Mouse (Mus musculus): ENCODE results near the gene Angel1. TPM values are rescaled to one million over a fixed set of nuclear protein-coding genes. Genes with fewer than 3 reads are reported as not detected.

Angel1 gene
- total RNA-seq, 1 experiment: 13.7 TPM

DNA sequence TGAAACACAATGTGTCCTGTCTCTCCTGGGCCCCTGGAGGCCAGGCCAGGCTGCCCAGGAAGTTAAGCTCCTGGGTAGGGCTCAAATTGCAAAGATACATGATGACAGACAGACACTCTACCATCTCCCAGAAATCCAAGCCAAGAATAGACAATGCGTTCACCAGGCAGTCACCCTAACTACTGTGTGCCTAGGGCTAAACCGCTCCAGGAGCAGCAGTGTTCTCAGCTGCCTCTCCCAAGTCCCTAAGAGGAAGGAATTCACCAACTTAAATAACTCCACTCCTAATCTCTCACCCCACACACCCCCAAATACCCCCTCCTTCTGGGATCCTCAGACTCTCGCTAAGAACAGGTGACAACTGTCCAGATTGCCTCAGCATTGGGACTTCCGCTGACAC lies 54.2 kb downstream of the Angel1 start:
- Histone ChIP-seq H3K27ac (ENCODE audit: insufficient read depth, low read depth, low read length, poor library complexity, severe bottlenecking) (no peak overlapping the region), H3K4me3 (ENCODE audit: insufficient read depth in 1 of 2, low read depth in 1 of 2, low read length in 2 of 2, poor library complexity in 1 of 2, severe bottlenecking in 1 of 2) (no peak overlapping the region), H3K36me3 (ENCODE audit: control insufficient read depth, insufficient read depth, low read length, poor library complexity, severe bottlenecking) (no peaks in the 10 kb centered on the region), H3K4me1 (ENCODE audit: control insufficient read depth in 2 of 2, insufficient read depth in 2 of 2, low read length in 2 of 2, poor library complexity in 1 of 2) (no peaks in the 10 kb centered on the region), H3K9me3 (ENCODE audit: control insufficient read depth, insufficient read depth, low read depth, low read length) (no peaks in the 10 kb centered on the region), H3K9ac (ENCODE audit: insufficient read depth, low read depth, low read length, poor library complexity, severe bottlenecking) (no peak overlapping the region)
- TF ChIP-seq HCFC1 (IDR thresholded peaks at IDR 0.05; ENCODE audit: borderline replicate concordance, insufficient read depth, low read length): no peak
- no peak for TF ChIP-seq ZC3H11A (IDR thresholded peaks at IDR 0.05; ENCODE audit: borderline replicate concordance, low read depth, low read length)
- no peak for TF ChIP-seq CHD2 (IDR thresholded peaks at IDR 0.05; ENCODE audit: low read depth, low read length)
- no peak for TF ChIP-seq MAFK (IDR thresholded peaks at IDR 0.05; ENCODE audit: insufficient read depth, low read depth, low read length)
- no peak for TF ChIP-seq ZNF384 (IDR thresholded peaks at IDR 0.05; ENCODE audit: low read depth, low read length)
- in situ Hi-C loops (cut with MboI; ENCODE audit: low sequenced_read_pairs in 2 of 2, unreplicated experiment in 2 of 2): no loop called here
- DNase-seq (ENCODE audit: low read depth, low spot score): no peak

DNA sequence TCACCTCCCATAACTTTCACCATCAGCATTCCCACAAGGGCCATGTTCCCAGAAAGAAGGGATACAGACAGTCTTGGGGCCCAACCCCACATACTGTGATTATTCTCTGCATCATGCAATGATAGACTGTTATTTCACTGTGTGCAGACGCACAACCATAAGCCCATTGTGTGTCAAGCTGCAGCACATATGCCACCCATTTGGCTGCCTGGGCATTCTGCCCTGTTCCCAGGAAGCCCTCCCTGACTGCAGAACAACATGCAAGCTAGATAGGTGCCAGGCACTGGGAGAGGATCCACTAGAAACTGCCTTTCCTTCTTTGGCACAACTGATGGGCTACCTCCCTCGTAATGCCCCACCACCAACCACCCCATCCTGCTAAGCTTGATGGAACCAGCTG lies 57.9 kb downstream of the Angel1 start:
- no peak overlapping the region for H3K4me3 ChIP-seq (ENCODE audit: insufficient read depth in 1 of 2, low read depth in 1 of 2, low read length in 2 of 2, poor library complexity in 1 of 2, severe bottlenecking in 1 of 2)
- H3K9ac ChIP-seq (ENCODE audit: insufficient read depth, low read depth, low read length, poor library complexity, severe bottlenecking): no peak overlapping the region

DNA sequence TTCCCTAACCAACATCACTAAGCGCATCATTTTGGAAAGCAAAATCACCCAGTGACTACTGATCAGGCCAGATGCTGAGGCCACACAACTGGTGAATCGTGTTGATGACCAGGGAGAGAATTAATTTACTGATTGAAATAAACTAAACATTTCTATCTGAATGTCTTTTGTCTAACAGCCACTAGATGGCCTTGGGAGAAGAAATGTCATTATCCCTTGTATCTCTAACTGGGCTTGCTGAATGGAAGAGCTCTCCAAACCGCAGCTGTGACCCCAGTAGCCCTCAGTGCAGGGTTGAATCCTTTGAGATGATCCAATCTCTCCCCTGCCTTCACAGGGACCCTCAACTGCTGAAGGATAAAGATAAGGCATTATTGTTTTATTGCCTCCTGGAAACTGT lies 60.6 kb downstream of the Angel1 start:
- TF ChIP-seq ZNF384 (IDR thresholded peaks at IDR 0.05; ENCODE audit: low read depth, low read length): no peak
- TF ChIP-seq MAFK (IDR thresholded peaks at IDR 0.05; ENCODE audit: insufficient read depth, low read depth, low read length): no peak
- no peak for TF ChIP-seq HCFC1 (IDR thresholded peaks at IDR 0.05; ENCODE audit: borderline replicate concordance, insufficient read depth, low read length)
- no peak for TF ChIP-seq CHD2 (IDR thresholded peaks at IDR 0.05; ENCODE audit: low read depth, low read length)
- no peak for TF ChIP-seq ZC3H11A (IDR thresholded peaks at IDR 0.05; ENCODE audit: borderline replicate concordance, low read depth, low read length)
- Histone ChIP-seq H3K36me3 (ENCODE audit: control insufficient read depth, insufficient read depth, low read length, poor library complexity, severe bottlenecking) (no peaks in the 10 kb centered on the region), H3K9ac (ENCODE audit: insufficient read depth, low read depth, low read length, poor library complexity, severe bottlenecking) (no peak overlapping the region), H3K4me1 (ENCODE audit: control insufficient read depth in 2 of 2, insufficient read depth in 2 of 2, low read length in 2 of 2, poor library complexity in 1 of 2) (no peaks in the 10 kb centered on the region), H3K4me3 (ENCODE audit: insufficient read depth in 1 of 2, low read depth in 1 of 2, low read length in 2 of 2, poor library complexity in 1 of 2, severe bottlenecking in 1 of 2) (no peak overlapping the region), H3K9me3 (ENCODE audit: control insufficient read depth, insufficient read depth, low read depth, low read length) (no peaks in the 10 kb centered on the region), H3K27ac (ENCODE audit: insufficient read depth, low read depth, low read length, poor library complexity, severe bottlenecking) (no peak overlapping the region)
- in situ Hi-C loops (cut with MboI; ENCODE audit: low sequenced_read_pairs in 2 of 2, unreplicated experiment in 2 of 2): no loop called here
- DNase-seq (ENCODE audit: low read depth, low spot score): no peak

More for the DNA sequence above, 57.9 kb downstream of the Angel1 start:
- Histone ChIP-seq H3K36me3 (ENCODE audit: control insufficient read depth, insufficient read depth, low read length, poor library complexity, severe bottlenecking) (no peaks in the 10 kb centered on the region), H3K27ac (ENCODE audit: insufficient read depth, low read depth, low read length, poor library complexity, severe bottlenecking) (no peak overlapping the region), H3K4me1 (ENCODE audit: control insufficient read depth in 2 of 2, insufficient read depth in 2 of 2, low read length in 2 of 2, poor library complexity in 1 of 2) (no peaks in the 10 kb centered on the region), H3K9me3 (ENCODE audit: control insufficient read depth, insufficient read depth, low read depth, low read length) (no peaks in the 10 kb centered on the region)
- no peak for DNase-seq (ENCODE audit: low read depth, low spot score)
- in situ Hi-C loops (cut with MboI; ENCODE audit: low sequenced_read_pairs in 2 of 2, unreplicated experiment in 2 of 2): no loop called here
- TF ChIP-seq ZNF384 (IDR thresholded peaks at IDR 0.05; ENCODE audit: low read depth, low read length) (no peak), MAFK (IDR thresholded peaks at IDR 0.05; ENCODE audit: insufficient read depth, low read depth, low read length) (no peak), ZC3H11A (IDR thresholded peaks at IDR 0.05; ENCODE audit: borderline replicate concordance, low read depth, low read length) (no peak)

DNA sequence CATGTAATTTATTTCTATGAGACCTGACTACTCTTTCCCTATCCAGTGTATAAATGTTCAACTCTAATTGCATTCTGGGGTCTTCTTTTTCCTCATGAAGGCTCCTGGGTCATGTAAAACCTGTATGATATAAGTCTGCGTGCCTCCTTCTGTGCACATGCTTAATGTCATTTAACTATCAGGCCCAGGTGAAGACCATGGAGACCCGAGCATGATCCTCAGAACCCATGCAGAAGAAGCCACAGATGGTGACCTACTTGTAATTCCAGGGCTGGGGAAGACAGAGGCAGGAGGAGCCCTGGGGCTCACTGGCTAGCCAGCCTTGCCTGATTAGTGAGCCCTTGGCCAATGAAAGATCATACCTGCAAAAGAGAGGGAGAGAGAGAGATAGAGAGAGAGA lies 65.8 kb downstream of the Angel1 start:
- no peak for DNase-seq (ENCODE audit: low read depth, low spot score)
- TF ChIP-seq ZNF384 (IDR thresholded peaks at IDR 0.05; ENCODE audit: low read depth, low read length) (no peak), ZC3H11A (IDR thresholded peaks at IDR 0.05; ENCODE audit: borderline replicate concordance, low read depth, low read length) (no peak), HCFC1 (IDR thresholded peaks at IDR 0.05; ENCODE audit: borderline replicate concordance, insufficient read depth, low read length) (no peak), CHD2 (IDR thresholded peaks at IDR 0.05; ENCODE audit: low read depth, low read length) (no peak), MAFK (IDR thresholded peaks at IDR 0.05; ENCODE audit: insufficient read depth, low read depth, low read length) (no peak)

DNA sequence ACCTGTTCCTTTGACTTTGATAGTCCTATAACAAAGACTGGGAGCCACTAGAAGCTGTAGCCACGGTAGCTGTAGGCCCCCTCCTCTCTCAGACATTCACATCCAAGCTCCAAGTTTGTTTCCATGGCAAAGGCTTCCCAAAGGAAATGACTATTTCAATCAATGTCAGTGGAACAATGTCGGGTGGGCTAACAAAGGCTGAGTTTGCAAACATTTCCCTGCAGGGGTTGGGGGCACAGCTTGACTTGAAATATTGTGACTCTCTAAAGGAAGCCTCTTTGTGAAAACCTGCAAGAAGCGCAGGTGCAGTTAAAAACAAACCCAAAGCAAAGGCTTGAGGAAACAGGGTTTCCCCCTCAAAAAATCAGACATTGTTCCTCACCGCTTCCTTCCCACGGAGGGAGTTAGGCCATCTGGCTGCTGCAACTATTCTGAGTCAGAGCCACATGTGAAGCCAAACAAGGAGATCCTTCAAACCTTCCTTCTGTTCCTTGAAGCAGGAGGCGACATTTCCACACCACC lies 66.8 kb downstream of the Angel1 start:
- in situ Hi-C loops (cut with MboI; ENCODE audit: low sequenced_read_pairs in 2 of 2, unreplicated experiment in 2 of 2): no loop called here
- Histone ChIP-seq H3K9me3 (ENCODE audit: control insufficient read depth, insufficient read depth, low read depth, low read length) (no peaks in the 10 kb centered on the region), H3K9ac (ENCODE audit: insufficient read depth, low read depth, low read length, poor library complexity, severe bottlenecking) (no peak overlapping the region), H3K27ac (ENCODE audit: insufficient read depth, low read depth, low read length, poor library complexity, severe bottlenecking) (no peak overlapping the region), H3K4me3 (ENCODE audit: insufficient read depth in 1 of 2, low read depth in 1 of 2, low read length in 2 of 2, poor library complexity in 1 of 2, severe bottlenecking in 1 of 2) (no peak overlapping the region), H3K36me3 (ENCODE audit: control insufficient read depth, insufficient read depth, low read length, poor library complexity, severe bottlenecking) (no peaks in the 10 kb centered on the region), H3K4me1 (ENCODE audit: control insufficient read depth in 2 of 2, insufficient read depth in 2 of 2, low read length in 2 of 2, poor library complexity in 1 of 2) (no peaks in the 10 kb centered on the region)
- DNase-seq (ENCODE audit: low read depth, low spot score): no peak
- TF ChIP-seq CHD2 (IDR thresholded peaks at IDR 0.05; ENCODE audit: low read depth, low read length): no peak
- TF ChIP-seq HCFC1 (IDR thresholded peaks at IDR 0.05; ENCODE audit: borderline replicate concordance, insufficient read depth, low read length): no peak
- no peak for TF ChIP-seq ZC3H11A (IDR thresholded peaks at IDR 0.05; ENCODE audit: borderline replicate concordance, low read depth, low read length)
- TF ChIP-seq MAFK (IDR thresholded peaks at IDR 0.05; ENCODE audit: insufficient read depth, low read depth, low read length): no peak
- no peak for TF ChIP-seq ZNF384 (IDR thresholded peaks at IDR 0.05; ENCODE audit: low read depth, low read length)

More for the DNA sequence above, 65.8 kb downstream of the Angel1 start:
- no peak overlapping the region for H3K9ac ChIP-seq (ENCODE audit: insufficient read depth, low read depth, low read length, poor library complexity, severe bottlenecking)
- H3K36me3 ChIP-seq (ENCODE audit: control insufficient read depth, insufficient read depth, low read length, poor library complexity, severe bottlenecking): no peaks in the 10 kb centered on the region
- H3K4me1 ChIP-seq (ENCODE audit: control insufficient read depth in 2 of 2, insufficient read depth in 2 of 2, low read length in 2 of 2, poor library complexity in 1 of 2): no peaks in the 10 kb centered on the region
- H3K4me3 ChIP-seq (ENCODE audit: insufficient read depth in 1 of 2, low read depth in 1 of 2, low read length in 2 of 2, poor library complexity in 1 of 2, severe bottlenecking in 1 of 2): no peak overlapping the region
- H3K27ac ChIP-seq (ENCODE audit: insufficient read depth, low read depth, low read length, poor library complexity, severe bottlenecking): no peak overlapping the region
- in situ Hi-C loops (cut with MboI; ENCODE audit: low sequenced_read_pairs in 2 of 2, unreplicated experiment in 2 of 2): no loop called here
- no peaks in the 10 kb centered on the region for H3K9me3 ChIP-seq (ENCODE audit: control insufficient read depth, insufficient read depth, low read depth, low read length)
